Mouse (Mus musculus) fat pad, adult 2 months (tissue): ENCODE measurements around the gene Lrwd1.
"Not testable (repeated sequence)": the region's sequence is repeated elsewhere in the genome, so short reads cannot be mapped to it uniquely, and the experiment has no call there.

Experiments used
- DNase-seq: peaks from one replicate; pipeline ENCODE4 v3.0.0-alpha.2; 2011; ENCODE audit warnings: low read depth, low spot score; ENCODE audit errors: extremely low read depth

Lrwd1 gene

DNA sequence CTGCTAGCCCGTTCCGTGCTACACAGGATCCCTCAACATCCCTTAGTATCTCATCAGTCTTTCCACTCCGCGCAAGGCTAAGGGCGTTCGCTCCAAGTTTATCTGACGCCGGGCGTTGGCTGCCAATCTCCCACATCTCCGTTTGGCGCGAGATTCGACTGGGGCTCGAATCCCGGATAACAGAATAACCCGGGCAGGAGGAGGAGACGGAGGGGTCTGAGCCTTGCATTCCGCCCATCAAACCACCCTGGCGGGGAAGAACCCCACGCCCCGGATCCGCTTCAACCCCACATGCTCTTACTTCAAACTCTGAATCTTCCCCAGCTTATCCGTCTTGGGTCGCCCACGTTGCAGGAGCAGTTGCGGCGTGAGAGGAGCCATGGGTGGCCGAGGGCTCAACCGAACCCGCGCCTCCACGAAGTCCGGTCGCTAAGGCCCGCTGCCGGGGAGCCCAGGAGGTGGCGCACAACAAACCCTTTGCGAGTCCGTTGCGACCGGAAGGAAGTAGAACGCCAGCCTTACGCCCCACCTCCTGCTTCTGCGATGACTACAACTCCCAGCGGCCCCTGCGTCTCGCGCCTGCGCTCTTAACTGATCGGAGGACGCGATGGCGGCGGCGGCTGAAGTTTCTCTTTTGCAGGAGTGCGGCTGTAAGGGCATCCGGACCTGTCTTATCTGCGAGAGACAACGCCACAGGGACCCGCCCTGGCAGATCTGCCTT, at the start of gene Lrwd1, which contains the start of gene Alkbh4:
Gene Lrwd1 (minus strand): TSS at position 504 of the 721 bp plus-strand sequence.
Gene Alkbh4 (plus strand): TSS at position 576 of the 721 bp plus-strand sequence.
- peak; percentile 54 for DNase-seq

DNA sequence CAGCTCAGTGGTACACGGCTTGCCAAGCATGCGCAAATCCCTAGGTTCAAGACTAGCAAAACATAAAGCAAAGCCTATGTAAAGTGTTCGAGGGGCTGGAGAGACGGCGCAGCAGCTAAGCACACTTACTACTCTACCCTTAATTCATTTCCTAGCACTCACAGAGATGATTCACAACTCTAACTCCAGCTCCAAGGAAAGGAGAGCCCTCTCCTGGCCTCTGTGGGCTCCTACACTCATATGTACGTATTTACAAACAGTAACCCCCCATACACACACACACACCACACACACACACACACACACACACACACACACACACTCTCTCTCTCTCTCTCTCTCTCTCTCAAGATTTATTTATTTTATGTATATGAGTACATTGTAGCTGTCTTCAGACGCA, 47.9 kb upstream of the Lrwd1 start:
- no peak for DNase-seq

DNA sequence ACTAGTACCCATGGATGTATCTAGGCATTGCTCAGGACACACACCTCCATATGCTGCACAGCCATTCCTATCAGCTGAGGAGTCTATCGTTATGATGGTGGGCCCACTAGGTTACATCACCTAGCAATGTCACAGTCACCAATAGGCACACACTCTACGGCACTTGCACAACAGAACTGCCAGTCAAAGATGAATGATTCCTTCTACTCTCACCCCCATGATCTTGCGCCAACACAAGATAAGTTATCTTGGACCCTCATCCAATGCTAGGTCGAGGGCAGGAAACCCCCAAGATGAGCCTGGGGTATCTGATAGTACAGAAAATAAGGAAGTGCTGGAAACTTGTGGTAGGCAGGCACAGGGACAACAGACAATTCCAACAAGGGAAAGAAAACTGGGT, 47.0 kb upstream of the Lrwd1 start:
- no peak for DNase-seq

DNA sequence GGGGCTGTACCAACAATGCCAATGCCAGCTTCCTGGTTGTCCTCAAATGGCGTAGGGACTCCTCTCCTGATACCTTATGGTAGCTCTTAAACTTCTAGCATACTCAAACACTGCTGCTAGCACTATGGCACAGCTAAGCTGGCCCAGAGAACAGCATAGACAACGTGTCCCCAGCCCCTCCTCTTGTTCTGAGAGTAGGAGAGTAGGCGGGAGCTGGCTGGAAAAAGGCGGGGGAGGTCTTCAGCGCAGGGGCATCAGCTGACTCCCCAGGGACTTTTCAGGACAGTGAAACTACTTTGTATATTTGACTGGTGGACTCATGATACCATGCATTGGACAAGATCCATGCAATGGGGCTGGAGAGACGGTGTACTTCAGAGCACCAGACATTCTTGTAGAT, 46.2 kb upstream of the Lrwd1 start:
- DNase-seq = no peak

DNA sequence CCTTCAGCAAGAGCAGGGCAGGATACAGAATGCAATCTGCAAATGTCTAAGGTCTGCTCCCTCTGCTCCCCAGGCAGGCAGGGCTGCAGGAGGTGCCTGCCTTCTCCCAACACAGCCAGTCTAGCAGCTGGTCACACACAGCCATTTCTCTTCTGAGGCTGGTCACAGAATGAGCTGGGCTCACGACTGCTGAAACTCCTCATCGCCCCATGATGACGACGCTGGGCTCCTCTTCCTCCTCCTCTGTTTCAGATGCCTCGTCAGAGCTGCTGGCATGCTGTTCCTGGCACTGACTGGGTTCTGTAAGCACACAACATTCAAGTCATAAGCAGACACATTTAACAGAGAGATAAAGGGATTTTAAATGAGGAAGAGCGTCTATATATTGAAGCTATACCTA, 45.3 kb upstream of the Lrwd1 start:
- no peak for DNase-seq

DNA sequence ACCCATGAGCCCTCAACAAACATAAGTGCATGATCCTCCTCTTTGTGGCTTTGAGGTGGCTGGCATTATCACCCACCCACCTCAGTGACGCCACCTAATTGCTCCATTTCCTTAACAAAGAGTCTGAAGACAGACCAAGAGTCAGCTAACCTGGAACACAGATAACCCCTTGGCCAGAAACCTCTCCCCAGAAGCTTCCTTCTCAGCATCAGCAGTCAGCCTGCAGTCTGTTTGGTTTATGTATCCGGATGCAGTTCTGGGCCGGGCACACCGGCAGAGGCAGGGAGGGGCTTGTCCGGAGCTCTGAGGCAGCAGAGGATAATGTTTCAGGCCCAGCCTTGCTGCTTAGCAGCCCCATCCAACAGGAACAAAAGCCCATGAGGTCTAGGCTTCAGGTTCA, 43.7 kb upstream of the Lrwd1 start:
- no peak for DNase-seq

DNA sequence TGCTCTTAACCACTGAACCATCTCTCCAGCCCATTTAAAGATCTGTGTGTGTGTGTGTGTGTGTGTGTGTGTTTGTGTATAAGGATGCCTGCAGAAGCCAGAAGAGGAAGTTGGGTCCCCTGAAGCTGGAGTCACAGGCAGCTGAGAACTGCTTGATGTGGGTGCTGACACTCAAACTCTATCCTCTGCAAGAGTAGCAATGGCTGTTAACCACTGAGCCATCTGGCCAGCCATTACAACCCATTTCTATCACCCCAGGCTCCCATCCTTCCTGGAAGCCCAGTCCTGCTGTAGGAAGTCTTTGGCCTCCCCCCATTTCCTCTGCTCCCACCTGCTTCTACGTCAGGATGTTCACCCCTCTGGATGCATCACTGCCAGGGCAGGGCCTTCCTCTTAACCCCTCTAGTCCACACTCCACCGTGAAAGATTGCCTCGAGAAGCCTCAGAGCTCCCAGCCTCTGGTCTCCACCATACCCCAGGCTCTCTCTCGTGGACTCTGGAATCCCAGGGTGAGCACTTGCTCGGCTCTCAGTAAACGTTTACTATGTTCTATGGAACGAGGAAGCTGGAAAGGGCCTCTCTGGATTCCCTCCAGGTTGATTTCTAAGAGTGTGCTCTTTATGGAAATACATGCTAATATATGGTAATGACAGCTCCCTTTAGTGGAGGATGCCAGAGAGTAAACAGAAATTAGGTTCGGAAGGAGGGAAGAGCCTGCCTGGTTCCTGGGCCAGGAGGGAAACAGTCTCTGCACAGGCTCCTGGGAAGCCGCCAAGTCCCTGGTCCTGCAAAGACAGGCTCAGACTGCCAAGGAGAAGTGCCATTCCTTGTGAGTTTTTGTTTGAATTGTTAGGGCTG, 38.0 kb upstream of the Lrwd1 start:
- DNase-seq = no peak

DNA sequence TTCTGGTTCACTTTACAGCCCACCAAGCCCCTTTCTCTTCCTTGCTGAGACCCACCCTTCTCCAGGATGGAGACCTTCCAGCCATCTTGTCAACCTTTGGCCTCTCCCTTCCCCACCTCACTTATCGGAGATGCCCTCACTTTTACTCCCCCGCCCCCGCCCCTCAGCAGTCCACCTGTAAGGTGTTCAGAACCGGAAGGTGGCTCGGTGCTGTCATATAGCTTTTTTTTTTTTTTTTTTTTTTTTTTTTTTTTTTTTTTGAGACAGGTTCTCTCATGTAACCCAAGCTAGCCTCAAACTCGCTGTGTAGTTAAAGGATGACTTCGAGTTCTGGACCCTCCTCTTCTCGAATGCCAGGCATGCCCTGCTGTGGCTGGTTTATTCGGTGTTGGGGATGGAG, 37.1 kb upstream of the Lrwd1 start:
- no peak for DNase-seq

DNA sequence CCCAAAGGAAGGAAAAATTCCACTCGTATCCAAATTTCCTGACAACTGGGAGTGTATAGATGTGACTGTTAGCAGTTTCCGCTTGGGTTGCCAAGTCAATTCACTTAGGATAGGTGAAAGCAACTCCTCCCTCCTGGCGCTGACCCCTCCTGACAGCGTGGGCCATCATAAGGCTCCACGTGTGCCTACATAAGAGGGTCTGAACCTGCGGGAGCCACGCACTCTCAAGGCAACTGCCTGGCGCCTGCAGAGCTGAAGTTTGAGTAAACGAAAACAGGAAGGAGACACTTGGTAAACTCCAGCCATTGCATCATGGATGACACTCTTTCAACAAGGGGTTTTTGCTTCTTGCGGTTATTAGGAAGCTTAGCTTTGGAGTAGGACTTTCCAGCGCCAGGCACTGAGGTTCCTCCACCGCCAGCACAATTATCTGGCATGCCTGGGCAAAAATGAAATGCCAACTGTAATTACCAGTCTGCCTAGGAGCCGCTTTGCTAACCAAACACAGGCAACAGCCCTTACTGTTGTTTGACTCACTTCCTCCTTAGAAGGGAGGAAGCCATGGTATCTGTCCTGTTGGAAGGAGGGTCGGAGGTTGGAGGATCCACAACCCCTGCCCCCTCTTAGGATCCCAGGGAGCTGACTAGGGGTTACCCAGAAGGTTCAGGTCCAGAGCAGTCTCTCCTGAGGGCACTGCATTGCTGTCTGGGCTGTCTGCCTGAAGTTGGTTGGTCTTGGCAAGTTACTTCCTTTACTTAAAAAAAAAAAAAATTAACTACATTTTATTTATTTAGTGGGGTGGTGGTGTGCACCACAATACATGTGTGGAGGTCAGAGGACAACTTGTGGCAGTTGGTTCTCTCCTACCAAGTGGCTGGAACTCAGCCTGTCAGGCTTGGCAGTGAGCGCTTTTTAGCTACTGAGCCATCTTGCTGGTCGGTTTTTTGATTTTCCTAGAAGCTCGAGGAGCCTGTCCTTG, 35.8 kb upstream of the Lrwd1 start:
- peak; percentile 69 for DNase-seq

DNA sequence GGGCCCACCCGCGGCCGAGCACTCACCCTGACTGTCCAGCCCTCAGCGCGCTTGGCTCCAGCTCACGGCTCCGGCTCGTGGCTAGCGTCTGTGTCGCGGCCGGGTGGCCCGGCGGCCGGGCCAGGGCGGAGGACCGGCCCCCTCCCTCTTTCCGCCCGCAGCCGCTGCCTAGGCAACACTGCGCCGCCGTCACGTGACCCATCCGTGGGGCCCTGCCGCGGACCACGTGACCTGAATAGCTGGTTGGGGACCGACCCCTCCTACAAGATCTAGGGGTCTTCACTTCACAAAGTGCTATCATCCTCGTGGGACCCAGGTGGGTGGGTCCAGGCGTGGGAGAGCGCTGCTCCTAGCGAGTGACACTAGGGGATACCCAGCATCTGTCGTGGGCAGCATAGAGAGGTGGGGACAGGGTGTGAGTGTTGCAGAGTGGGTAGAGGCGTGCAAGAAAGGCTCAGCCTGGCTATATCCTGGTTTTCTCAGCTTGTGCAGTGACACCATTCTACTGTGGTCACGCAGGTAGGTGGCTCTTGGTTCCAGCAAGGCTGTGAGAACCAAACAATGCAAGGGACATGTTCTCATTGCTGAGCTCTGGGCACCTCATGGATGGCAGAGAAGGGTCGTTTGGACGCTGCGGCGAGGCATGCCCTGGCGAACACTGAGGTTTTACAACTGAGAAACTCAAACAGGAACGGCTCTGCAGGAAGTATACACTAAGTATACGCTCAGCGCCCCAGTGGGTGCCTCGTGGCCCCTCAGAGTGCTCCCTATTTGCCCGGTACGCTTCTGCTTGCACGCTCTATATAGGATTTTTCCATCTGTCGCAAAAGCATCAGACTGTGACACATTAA, 34.9 kb upstream of the Lrwd1 start, which contains the start of gene Orai2:
Gene Orai2 (minus strand): TSS at position 202 of the 851 bp plus-strand sequence.
- DNase-seq = no peak

DNA sequence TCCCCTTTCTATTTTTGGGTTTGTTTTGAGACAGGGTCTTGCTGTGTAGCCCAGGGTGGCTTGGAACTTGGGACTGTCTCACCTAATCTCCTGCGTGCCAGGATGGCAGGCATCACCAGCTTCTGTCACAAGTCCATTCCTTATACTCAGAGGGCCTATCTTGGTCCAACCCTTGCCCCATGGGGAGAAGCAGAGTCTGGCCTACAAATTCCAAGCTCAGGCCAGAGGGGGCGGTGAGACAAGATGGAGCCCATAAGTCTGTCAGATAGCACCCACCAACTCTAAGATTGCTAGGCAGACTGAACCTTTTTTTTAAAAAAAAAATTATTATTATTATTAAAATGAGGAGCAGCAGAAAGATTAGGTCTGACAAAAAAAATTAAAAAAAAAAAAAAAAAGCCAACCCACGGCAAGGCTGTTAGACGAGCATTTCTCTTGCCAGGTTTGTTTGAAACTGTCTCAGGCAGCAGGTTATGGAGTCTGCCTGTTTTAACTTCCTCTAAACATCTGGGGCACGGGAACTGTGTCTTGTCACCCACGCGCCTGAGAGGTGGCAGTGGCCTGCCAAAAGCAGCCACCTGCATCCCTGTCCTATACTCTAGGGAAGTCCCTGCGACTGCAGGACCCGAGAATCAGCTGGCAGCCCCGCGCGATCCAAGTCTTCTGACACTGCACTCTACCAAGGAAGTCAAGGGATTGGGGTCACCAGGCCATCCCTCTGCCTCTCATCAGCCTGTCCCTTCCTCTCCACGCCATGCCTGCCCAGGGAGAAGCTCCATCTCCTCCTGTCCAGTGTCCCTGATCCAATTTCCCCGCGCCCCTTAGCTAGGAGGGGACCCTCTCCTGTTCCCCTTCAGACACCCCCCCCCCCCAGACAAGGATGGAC, 34.0 kb upstream of the Lrwd1 start:
- no peak for DNase-seq

DNA sequence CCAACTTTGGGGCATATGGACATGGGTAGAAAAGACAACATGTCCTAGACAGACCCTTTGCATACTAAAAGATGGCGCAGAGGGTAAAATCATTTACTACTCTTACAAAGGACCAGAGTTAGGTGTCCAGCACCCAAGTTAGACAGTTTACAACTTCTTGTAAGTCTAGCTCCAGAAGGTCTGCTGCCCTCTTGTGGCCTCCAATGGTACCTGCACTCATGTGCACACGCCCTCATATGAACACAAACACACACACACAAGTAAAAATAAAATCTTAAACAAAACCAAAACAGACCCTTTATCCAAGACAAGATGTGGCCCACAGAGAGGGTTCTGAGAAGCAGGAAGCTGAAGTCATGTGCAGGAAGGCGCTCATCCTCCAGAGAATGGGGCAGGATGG, 32.2 kb upstream of the Lrwd1 start:
- no peak for DNase-seq

DNA sequence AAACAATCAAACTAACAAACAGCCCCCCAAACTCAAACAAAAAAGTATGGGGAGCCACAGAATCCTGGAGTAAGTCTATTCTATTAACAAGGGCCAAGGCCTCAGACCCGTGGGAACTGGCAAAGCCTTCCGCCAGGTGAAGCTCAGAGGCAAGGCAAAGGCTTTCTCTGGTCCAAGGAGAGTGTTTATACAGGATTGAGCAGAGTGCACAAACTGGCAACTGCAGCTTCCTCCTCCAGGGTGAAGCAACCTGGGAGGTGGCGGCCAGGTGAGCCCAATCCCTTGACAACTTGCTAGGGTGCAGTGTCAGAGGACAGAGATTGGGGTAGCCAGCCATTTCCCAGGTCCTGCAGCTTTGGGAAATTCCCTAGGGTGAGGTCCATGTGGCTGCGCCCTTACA, 31.4 kb upstream of the Lrwd1 start:
- DNase-seq = peak; percentile 77

DNA sequence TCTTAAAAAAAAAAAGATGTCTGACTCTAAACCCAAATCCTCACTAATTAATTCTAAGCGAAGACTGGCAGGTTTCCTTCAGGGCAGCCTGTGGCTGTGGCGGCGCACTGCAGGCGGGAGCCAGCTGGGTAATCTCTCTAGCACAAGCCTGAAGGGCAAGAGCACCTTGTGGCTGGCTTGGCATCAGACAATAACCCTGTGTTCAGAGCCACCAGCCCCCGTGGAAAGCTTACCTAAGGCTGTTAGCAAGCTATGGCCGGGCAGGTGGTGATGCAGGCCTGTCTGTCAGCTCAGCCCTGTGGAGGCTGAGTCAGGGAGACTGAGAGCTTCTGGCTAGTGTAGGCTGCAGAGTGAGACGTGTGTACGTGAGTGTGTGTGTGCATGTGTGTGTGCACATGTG, 29.4 kb upstream of the Lrwd1 start:
- DNase-seq = no peak

DNA sequence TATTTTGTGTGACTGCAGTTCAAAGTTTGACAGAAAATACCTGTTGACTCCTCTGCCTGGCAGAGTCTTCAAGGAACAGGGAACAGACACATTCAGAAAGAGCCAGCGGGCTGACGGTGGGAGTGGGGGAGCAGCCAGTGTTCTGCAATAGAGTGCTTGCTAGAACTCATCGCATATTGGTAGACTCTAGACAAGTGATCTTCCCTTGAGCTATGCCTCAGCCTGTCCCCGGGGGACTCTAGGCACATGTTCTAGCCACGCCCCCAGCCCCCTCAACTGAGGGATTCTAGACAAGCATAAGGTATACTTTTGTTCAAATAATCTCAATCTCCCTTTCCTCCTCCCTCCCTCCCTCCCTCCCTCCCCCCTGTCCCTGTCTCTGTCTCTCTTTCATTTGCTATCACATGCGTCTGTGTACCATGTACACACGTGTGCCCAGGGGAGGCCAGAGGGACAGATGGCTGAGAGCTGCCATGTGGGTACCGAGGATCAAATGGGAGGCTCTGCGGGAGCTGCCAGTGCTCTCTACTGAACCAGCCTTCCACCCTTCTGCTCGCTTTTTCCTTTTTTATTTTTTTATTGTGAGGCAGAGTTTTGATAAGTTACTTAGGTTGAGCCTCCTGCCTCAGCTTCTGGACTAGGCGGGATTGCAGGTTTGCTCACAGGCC, 28.1 kb upstream of the Lrwd1 start:
- no peak for DNase-seq

DNA sequence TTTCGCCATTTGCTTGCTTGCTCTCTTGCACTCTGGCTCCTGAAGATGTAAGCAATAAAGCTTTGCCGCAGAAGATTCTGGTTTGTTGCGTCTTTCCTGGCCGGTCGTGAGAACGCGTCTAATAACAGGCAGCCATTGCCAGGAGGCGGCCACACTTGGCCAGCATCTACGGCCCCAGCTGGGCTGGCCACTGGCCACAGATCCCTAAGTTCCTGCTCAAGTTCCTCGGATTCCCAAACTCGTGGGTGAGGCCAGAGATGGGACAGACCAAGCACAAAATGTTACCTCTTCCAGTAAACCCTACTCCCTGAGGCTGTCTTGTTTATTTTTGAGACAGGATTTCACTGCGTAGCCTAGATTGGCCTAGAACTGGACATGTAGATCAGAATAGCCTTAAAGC, 24.2 kb upstream of the Lrwd1 start:
- not testable (repeated sequence) for DNase-seq

DNA sequence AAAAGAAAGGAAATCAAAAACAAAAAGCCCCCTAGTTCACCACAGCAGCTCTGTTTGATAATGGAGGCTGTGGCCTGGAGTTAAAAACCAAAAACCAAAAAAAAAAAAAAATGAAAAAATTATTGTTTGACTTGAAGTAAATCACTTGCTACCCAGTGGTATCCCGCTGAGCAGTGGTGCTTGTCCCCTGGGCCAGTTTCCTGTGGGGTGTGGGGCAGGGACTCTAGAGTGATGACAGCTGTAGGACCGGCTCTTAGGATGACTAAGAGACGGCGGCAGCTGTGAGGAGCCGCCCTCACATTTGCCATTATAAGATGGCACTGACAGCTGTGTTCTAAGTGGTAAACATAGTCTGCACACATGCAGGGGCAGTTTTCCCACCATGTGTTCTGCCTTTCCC, 19.5 kb upstream of the Lrwd1 start:
- DNase-seq = no peak

DNA sequence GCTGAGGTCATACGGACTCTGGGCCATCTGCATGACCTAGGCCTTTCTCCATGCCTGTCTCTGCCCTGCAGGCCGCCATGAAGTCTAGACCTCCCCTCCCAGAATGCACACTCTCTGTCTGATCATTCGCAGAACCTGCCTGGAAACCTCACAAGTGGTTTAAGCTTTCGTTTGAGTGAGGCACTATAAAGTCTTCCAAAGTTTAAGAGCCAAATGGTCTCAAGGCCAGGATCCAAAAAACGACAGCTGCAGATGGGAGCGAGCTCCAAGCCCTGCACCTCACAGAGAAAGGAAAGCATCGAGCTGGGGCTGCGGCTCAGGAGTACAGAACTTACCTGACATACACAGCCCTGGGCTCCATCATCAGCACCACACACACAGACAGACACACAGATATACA, 16.5 kb upstream of the Lrwd1 start:
- DNase-seq = no peak
